Mouse (Mus musculus) fat pad, adult 2 months (tissue): Measurements from ENCODE around the gene Padi4.

Source experiments
- DNase-seq: peaks from one replicate; pipeline ENCODE4 v3.0.0-alpha.2; 2011; ENCODE audit warnings: low read depth, low spot score; ENCODE audit errors: extremely low read depth

Gene Padi4

GRCm38 (mm10) chr4:140788983-140789382 lies 14.9 kb upstream of the Padi4 start:
- no peak for DNase-seq

DNA sequence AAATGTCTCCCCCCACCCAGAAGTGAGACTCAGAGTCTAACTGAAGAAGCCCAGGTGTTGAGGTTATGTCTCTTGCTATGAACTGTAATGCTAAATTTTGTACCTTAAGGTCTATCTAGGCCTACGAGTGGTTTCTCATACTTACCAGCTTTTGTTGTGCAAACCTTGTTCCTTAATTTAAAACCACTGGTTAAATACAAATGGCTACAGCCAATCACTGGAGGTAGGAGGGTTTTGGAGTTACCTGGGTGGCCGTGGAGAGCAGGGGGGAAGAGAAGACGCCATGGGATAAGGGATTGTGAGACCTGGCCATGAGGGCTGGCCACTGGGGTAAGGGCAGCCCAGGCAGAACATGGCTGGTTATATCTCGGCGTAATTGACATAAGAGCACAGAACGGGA lies 14.2 kb upstream of the Padi4 start:
- no peak for DNase-seq

GRCm38 (mm10) chr4:140787414-140787813 lies 13.4 kb upstream of the Padi4 start:
- DNase-seq = no peak

DNA sequence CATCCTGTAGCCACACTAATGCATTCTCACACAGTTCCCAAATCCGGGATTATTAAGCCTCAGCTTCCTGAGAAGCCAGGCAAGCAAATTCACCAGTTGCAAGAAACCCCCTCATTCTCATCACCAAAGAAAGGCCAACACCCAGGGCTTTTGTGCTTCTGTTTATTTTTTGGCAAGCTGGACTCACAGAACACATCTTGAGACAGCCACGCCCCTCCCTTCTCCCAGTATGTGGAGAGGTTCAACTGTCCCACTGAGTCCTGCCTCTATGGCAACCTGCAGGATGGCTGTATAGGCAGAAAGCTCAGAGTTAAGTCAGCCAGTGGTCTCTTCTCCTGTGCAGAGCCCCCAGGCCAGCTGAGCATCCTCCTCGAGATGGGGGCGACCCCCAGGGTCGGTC lies 11.2 kb upstream of the Padi4 start:
- no peak for DNase-seq

GRCm38 (mm10) chr4:140784292-140784945 lies 10.4 kb upstream of the Padi4 start:
- no peak for DNase-seq

GRCm38 (mm10) chr4:140782821-140783220 lies 8.8 kb upstream of the Padi4 start:
- DNase-seq = no peak

DNA sequence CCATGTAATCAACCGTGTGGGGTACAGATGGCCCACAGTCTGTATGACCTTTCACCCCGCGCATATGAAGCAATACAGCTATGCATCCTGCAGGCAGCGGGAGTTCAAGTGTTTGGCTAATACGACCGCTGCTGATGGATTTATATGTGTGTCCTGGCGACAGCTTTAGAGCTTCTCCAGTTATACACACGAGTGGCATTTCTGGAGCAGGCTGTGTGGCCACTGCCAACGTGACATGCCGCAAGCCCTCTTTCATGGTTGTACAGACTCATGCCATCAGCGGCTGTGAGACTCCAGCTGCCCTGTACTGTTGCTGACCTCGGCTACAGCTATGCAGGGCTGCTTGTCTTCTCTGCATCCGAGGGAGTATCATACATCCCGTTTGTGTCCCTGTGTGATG lies 6.5 kb upstream of the Padi4 start:
- DNase-seq = no peak

- DNase-seq = peak; percentile 76
Measured at GRCm38 (mm10) chr4:140779803-140780397, 5.9 kb upstream of the Padi4 start.

DNA sequence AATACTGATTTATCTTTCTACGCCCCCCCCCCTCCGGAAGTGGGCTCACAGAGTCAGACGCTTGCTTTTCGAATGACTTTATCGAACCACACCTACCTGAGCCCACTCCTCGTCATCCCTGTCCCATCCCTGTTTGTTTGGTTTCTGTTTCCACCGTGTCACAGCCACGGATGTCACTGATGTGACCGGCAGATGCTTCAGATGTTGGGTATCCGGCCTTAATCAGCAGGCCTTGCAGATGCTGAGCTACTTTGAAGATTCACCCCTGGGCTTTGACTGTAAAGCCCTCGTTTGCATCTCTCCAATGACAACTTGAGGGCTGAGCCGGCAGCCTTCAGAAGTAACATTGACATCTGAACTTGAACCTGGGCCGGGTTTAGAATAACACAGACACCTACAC lies 2.6 kb upstream of the Padi4 start:
- no peak for DNase-seq

GRCm38 (mm10) chr4:140775876-140776275 lies 1.8 kb upstream of the Padi4 start:
- DNase-seq = no peak

- DNase-seq = no peak
Measured at GRCm38 (mm10) chr4:140774893-140775292, 857 bp upstream of the Padi4 start.

GRCm38 (mm10) chr4:140771091-140771490 lies 2.9 kb downstream of the Padi4 start:
- no peak for DNase-seq

DNA sequence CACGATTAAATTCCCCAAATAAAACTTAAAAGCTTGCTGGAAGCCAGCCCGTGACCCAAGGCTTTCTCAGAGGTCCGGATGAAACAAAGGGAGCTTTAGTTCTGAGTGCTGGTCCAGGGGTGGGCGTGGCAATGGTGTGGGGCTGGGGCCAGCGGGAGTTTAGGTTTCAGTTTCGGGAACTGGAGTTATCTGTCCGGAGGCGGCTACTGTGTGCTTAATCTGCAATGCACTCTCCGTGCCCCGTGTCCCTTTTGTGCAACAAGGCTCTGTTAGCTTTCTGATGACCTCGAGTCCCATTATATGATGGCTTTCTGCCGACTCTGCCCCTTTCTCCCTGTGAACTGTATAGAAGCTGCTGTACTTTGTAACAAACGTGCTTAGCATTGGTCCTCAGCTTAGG lies 3.6 kb downstream of the Padi4 start:
- DNase-seq = no peak

- DNase-seq = no peak
Measured at GRCm38 (mm10) chr4:140768973-140769372, 5.1 kb downstream of the Padi4 start.

GRCm38 (mm10) chr4:140765936-140766335 lies 8.1 kb downstream of the Padi4 start:
- no peak for DNase-seq

- DNase-seq = no peak
Measured at GRCm38 (mm10) chr4:140763158-140763557, 10.9 kb downstream of the Padi4 start.

DNA sequence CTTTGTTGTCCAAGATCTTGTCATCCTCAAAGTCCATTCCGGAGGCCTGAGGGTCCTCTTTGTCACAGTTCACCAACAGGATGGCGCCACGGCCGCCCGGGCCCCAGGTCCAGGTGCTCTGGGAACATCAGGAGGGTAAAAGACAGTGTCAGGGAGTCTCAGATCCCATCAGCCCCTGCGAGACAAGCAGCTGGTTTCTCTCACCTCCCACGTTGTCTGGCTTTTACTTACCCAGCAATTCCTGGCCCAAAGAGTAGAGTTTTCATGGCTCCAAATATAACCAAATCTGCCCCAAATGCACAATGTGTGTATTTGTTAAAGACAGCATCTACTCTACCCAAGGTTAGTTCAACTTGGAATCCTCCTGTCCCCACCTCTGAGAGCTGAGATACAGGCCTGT lies 12.4 kb downstream of the Padi4 start:
- no peak for DNase-seq

DNA sequence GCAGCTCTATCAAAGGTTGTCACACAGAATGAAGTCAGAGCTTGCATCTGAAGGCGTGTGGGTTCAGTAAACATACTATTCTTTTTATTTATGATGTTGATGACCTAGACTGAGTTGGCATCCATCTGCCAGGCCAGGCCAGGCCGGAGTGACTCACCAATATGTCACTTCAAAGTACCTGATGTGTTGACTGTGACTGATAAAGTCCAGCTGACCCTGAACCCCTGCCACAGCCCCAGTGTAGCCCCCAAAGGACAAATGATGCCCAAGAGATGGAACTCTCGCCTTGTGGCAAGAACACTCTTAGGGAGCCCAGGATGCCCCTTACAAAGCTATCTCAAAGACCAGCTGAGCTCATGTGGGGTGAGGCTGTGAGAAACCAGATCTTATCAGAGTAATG lies 18.2 kb downstream of the Padi4 start:
- no peak for DNase-seq

DNA sequence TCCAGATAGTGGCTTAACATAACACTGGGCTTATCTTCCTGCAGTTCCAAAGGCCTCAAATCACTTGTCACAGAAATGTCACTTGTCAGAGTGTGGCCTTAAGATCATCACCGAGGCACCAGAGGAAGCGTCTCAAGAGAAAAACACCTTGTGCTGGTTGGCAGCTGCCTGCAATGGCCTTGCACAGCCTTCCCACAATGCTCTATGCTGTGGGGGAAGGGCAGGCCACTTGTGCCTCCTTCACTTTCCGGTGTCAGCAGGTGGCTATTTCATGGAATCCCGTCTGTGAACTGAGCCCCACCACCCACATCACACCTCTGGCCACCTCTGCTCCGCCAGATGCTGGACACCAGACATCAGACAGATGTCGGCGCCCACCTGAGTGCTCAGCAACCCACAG lies 20.7 kb downstream of the Padi4 start:
- DNase-seq = no peak

DNA sequence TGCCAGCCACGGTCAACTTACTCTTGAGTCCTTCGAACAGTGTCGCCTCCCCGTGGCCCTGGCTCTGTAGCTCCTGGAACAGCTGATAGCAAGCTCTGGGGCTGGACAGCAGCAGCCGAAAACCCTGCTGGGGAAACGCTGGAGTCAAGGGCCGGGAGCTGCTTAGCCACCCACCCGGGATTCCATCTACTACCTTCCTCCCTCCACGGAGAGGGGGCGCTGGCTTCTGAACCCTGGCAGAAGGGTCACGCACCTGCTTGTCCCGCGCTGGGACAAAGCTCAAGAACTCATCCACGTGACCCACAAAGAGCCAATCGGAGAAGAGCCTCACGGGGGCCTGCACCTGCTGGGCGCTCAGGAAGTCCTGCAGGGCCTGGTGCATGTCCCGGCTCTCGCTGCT lies 23.7 kb downstream of the Padi4 start:
- no peak for DNase-seq

DNA sequence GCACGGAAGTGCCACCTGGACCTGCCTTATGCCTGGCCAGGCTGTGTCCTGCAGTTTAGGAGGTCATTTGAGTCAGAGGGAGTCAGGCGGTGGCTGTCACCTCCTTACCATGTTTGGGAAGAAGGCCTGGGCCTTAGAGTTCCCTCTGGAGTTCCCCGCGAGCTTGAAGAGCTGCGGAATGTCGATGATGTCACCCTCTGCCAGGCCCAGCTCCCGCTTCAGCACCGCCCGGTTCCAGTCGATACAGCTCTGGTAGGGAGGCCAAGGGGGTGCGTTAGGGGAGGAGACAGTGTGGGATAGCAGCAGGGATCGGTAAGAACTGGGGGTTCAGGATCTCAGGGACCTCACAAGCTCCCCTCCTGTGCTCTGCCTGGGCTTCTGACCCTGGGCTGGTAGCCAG lies 26.1 kb downstream of the Padi4 start:
- DNase-seq = no peak

DNA sequence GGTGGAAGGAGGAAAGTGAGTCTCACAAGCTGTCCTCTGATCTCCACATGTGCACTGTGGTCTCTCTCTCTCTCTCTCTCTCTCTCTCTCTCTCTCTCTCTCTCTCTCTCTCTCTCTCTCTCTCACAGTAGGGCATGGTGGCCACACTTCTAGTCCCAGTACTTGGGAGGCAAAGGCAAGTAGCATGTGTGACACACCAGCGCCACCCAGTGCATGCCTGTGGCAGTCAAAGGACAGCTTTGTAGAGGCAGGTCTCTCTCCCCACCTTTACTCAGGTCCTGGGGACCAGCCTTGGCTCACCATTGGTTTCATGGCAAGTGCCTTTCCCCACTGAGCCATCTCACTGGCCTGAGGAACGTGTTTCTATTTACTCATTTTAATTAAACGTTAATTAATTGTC lies 29.4 kb downstream of the Padi4 start:
- DNase-seq = no peak

DNA sequence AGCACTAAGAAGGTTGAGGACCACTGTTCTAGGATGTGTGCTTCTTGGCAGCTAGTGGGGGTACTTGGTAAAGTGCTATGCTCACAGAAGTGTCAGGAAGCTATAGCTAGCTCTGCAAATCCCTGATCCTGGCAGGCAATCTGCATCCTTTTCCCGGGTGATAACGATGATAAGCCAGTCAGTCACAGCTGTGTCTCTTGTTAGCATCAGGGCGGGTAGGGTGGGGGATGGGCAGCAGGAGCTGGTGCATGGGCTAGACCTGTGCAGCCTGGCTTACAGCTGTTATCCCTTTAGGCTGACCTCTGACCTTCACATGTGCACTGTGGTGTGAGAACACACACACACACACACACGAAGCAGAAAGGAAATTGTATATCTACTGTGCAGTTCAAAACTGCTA lies 30.9 kb downstream of the Padi4 start:
- no peak for DNase-seq
